Mouse (Mus musculus) thymus, postnatal 4 days (tissue): ENCODE results near the gene Casz1.

Source experiments
- DNase-seq: peaks from one replicate; pipeline ENCODE4 v3.0.0; 2021

The Casz1 gene

GRCm38 (mm10) chr4:148804137-148804779, at the start of gene Casz1:
Gene Casz1 (plus strand): TSS chr4:148804429.
- peak; percentile 46 for DNase-seq

GRCm38 (mm10) chr4:148758863-148759262, 45.4 kb upstream of the Casz1 start:
- no peak for DNase-seq

DNA sequence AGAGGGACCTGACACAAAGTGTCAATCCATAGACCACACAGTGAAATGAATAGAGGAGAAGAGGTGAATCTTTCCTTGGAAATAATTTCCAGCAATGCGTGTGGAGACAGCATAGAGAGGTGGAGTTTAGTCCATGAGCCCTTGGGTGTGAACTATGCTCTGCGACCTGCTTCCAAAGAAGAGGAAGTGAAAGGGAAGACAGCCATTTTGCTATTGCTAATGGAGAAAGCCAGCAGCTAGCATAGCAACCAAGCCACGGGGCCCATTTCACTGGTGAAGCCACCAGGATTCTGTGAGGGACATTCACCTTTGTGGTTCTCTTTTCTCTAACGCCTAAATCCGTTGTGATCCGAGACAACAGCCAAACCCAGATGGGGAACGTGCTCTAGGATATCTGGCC, 44.1 kb upstream of the Casz1 start:
- DNase-seq = no peak

GRCm38 (mm10) chr4:148766021-148766775, 38.0 kb upstream of the Casz1 start:
- no peak for DNase-seq

DNA sequence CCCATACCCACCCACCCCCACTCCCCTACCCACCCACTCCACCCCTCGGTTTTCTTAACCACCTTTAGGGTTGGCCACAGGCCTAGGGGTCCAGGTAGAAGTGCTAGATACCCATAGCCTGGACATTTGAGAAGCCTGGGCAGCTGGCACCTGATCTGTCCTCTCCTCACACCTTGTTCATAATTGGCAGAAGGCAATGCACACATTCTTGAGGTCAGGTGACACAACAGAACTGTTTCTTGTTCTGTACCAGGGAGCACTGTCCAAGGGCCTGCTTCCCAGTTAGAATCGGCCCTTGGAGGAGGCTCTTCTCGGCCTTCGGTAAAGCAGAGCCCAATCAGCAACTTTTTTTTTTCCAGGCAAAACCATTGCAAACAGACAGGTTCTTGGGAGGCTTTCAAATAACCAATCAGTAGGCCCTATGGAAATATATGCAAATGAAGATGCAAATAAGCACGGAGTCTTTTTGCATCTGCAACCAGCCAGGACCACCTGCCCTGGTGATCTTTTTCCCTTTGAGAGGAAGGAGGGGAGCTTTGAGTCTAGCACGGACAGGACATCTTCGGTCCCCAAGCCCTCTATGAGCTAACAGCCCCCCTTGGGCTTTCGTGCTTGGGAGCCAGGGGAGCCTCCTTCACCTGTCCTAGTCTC, 36.4 kb upstream of the Casz1 start:
- no peak for DNase-seq

DNA sequence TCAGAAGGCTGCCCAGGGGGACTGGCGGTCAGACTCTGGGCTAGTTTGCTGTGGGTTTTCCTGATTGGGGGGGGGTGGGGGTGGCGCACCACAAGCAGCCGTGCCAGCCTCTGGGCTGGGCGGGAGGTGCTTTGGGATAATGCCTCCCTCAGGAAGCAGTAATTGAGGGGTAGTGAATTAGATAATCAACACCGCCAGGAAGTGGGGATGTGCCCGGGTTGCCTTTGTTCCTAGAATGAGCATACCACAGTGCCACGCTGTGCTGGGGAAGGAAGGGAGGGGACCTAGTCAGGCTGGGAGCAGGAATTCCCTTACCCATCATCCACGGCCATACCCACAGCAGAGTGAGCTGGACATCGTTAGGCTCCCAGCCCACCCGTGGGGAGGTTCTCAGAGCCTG, 35.6 kb upstream of the Casz1 start:
- DNase-seq = no peak

- DNase-seq = no peak
Measured at GRCm38 (mm10) chr4:148770582-148771408, 33.4 kb upstream of the Casz1 start.

DNA sequence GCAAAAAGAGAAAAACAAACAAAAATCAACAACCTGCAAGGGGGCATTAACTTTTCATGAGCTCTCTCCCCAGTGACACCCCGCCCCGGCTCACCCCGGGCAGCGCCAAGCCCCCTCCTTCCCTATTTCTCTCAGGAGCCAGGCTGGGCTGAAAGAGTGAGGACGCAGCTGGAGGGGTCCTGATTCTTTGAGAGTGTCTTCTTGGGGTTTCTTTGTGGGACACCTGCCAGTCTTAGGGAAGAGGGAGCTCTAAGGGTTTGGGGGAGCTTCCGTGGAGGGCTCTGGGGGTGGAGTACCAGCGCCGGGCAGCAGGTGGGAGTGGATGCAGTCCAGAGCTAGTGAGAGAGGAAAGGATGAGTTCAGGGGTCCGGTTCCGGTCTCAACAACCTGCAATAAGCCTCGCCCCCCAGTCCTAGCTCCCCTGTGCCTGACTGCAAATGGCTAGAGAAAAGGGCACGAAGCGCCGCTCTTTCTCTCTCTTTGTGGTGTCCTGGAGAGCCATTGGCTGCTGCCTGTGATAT, 32.8 kb upstream of the Casz1 start:
- DNase-seq = peak; percentile 13

- no peak for DNase-seq
Measured at GRCm38 (mm10) chr4:148772658-148773057, 31.6 kb upstream of the Casz1 start.

DNA sequence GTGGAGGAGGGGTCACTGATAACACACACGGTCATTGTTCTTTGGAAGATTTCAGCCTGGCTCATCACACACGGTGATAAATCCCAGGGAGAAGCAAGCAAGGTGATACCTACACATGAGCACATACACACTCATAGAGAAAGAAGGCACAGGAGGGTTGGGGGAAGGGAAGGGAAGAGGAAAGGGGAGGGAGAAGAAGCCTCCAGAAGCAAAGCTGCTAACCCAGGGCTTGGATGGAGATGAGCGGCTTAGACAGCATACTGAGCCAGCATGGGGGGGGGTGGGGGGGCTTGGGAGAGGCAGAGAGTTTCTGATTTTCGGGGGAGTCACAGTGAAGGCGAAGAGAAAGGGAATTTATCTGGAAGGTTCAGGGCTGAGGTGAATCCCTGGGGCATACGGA, 30.2 kb upstream of the Casz1 start:
- no peak for DNase-seq

DNA sequence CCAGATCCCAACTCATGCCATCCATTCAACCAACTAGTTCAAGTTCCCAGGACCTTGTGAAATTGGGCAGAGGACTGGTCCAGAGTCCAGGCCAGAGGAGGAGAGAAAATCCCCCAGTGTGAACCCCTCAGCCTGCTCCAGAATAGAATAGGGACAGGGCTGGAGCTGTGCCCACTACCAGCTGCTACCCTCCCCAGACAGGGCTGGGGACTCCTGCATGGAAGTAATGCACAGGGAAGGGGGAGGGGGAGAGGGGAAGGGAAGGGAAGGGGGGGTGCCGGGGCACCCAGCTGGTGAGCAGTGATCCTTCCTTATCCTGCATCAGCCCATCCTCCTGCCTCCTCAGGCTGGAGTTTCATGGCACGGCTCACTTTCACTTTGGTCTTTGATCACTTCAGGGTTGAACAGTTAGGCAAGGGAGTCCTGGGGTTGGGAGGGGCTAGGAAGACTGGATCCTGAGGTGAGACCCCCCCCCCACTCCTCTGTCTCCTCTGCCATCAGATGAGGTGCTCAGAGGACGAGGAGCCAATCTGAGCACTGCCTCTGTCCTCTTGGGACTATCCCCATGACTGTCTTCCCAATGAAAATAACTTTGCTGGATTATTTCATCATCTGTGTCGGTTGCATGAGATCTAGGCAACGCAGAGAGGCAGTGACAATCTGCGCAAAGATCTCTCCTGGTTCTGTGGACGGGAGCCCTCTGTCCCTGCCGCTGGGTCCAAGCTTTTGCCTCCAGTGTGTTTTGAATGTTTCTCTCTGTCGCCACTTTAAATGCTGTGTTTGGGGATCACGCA, 28.6 kb upstream of the Casz1 start:
- no peak for DNase-seq

DNA sequence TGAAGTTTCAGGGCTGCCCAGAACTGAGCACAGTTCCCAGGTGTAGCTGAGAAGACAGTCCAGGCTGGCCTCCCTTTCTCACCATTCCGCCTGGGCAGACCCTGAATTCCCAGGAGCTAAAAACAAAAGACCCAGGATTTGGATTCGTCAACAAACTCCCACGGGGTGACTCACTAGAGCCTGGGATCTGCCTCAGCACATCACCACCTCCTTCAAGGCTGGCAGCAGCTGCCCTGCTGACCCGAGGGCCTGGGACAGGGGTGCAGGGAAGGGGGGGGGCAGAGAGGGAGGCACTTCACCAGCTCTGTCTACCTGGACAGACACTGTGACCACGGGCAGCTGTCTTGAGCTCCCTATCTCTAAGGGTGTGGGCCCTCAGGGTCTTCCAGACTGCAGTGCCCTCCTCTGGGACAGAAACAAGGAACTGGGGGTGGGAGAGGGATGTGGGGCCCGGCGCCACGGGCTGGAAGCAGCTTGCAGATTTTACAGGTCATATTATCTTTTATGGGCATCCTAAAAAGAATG, 24.1 kb upstream of the Casz1 start:
- no peak for DNase-seq

DNA sequence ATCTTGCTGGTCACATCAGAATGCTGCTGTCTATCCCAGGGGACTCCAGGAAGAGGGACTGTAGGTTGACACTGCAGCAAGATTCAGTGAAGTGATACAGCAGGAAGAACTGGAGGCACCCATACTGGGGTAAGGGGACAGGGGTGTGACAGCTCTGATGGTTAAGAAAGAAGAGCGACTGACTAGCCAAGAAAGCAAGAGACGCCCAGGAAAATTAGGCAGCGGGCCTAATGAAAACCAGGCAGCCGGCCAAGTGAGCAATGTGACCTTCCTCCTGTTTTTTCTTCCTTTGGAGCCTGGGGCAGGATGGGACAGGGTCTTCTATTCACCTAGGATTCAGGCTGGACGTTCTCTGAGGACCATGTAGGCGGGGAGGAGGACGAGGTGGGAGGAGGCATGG, 22.7 kb upstream of the Casz1 start:
- no peak for DNase-seq

GRCm38 (mm10) chr4:148782880-148783279, 21.3 kb upstream of the Casz1 start:
- DNase-seq = no peak

- no peak for DNase-seq
Measured at GRCm38 (mm10) chr4:148783760-148784159, 20.5 kb upstream of the Casz1 start.

GRCm38 (mm10) chr4:148785053-148785567, 19.1 kb upstream of the Casz1 start:
- no peak for DNase-seq

DNA sequence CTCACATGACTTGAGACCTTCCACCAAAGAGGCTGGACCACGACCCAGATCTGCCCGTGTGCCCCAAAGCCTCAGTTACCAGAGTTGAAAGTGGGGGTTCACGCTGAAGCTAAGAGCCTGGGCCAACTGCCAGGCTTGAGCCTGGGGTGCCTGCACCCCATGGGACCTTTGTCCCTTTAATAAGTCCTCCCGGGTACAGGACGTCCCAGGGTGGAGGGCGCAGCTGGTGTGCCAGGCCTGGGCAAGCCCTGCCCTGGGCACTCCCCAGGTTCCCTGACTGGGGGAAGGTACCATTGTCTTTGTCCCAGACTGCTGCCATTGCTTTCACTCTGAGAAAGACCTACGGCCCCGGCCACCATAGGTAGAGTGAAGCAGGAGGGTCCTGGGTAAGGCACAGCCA, 18.2 kb upstream of the Casz1 start:
- DNase-seq = no peak

- DNase-seq = no peak
Measured at GRCm38 (mm10) chr4:148790940-148791339, 13.3 kb upstream of the Casz1 start.

- DNase-seq = no peak
Measured at GRCm38 (mm10) chr4:148795038-148795437, 9.2 kb upstream of the Casz1 start.

DNA sequence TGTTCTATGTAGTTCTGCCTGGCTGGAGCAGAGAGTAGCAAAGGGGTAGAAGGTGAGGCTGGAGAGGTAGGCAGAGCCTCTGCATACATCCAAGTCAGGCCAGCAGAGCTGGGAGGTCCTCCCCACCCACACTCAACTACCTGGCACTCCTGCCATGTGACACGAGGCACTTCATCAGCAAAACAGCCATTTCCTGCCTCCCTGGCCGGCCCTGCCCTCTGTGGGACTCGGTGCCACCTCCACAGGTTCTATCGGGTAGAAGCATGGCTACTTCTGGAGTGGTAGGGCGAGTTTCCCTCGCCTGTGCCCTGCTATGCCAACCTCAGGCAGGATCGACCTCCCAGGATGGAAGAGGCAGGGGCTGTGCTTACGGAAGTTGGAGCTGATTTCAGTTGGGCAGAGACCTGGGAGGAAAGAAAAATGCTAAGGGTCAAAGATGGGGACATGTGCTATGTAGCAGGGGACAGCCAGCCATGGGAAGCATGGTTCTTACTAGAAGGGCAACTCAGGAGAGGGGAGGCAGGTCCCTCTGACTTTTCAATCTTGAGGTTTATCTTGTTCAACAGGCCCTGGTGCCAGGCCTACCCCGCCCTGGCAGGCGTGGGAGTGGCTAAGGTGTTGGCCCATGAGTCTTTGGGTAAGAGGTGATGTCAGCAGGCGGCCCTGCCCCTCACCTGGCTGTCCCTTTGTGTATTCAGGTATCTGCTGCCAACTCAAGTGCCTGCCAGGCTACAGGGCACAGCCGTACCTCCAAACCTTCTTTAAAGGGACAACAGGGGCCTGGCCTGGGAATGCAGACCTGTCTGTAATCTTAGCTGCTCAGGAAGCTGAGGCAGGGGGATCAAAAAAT, 6.5 kb upstream of the Casz1 start:
- no peak for DNase-seq

GRCm38 (mm10) chr4:148803031-148803430, 1.2 kb upstream of the Casz1 start:
- no peak for DNase-seq
